Mouse (Mus musculus) intestine, embryonic 14.5 days (tissue): ENCODE measurements around the gene L1td1. TPM values are rescaled to one million over a fixed set of nuclear protein-coding genes. Genes with fewer than 3 reads are reported as not detected.

ENCODE experiments used
- ATAC-seq: fragments of 200-750 bp; cut with Nextera tagmentation; replicated peaks from 2 replicates; pipeline ENCODE4 v1.8.0; 2017; ENCODE audit warnings: low read depth, moderate number of reproducible peaks, moderate TSS enrichment, moderate library complexity; ENCODE audit not compliant: low FRiP score, low TSS enrichment
- DNase-seq: peaks from one replicate; pipeline ENCODE4 v3.0.0-alpha.2; 2018; ENCODE audit warnings: low spot score
- H3K27ac ChIP-seq: fragments of 300-500 bp; sonication (generic); 2 replicates; pipeline ENCODE4 v1.5.1; 2014; ENCODE audit warnings: low read depth, mild to moderate bottlenecking, control low read depth
- H3K27me3 ChIP-seq: fragments of 300-500 bp; sonication (generic); replicated peaks from 2 replicates; pipeline ENCODE4 v1.6.1; 2014; ENCODE audit warnings: low read length, control low read depth; ENCODE audit not compliant: control insufficient read depth, insufficient read depth
- H3K36me3 ChIP-seq: fragments of 300-500 bp; sonication (generic); 2 replicates; pipeline ENCODE4 v1.6.1; 2014; ENCODE audit warnings: low read length, control low read depth; ENCODE audit not compliant: control insufficient read depth, insufficient read depth
- H3K4me1 ChIP-seq: fragments of 300-500 bp; sonication (generic); replicated peaks from 2 replicates; pipeline ENCODE4 v1.6.1; 2014; ENCODE audit warnings: low read length, control low read depth, mixed read lengths; ENCODE audit not compliant: control insufficient read depth, insufficient read depth
- H3K4me2 ChIP-seq: fragments of 300-500 bp; sonication (generic); 2 replicates; pipeline ENCODE4 v1.6.1; 2014; ENCODE audit warnings: low read length
- H3K4me3 ChIP-seq: fragments of 300-500 bp; sonication (generic); 2 replicates; pipeline ENCODE4 v1.5.1; 2014; ENCODE audit warnings: low read depth, low read length, control low read depth, mixed read lengths
- H3K9ac ChIP-seq: fragments of 300-500 bp; sonication (generic); 2 replicates; pipeline ENCODE4 v1.6.1; 2014; ENCODE audit warnings: mild to moderate bottlenecking, low read length
- H3K9me3 ChIP-seq: fragments of 300-500 bp; sonication (generic); 2 replicates; pipeline ENCODE4 v1.6.1; 2016; ENCODE audit warnings: low read length, control low read depth; ENCODE audit not compliant: control insufficient read depth
- WGBS: fragments of 180-500 bp; shearing (Covaris S2); extraction: QIAGEN DNeasy Blood & Tissue Kit; methylation state at CpG from one replicate; pipeline ENCODE4 v1.1.7; 2014; 5-methylcytosine and 5-hydroxymethylcytosine counted together
- polyA plus RNA-seq: library from polyadenylated mRNA; unstranded; fragments of >200 nt; fragmentation: Nextera tagmentation; extraction: Ambion mirVana; gene quantifications from 2 replicates; pipeline ENCODE4 v1.2.1, GENCODE M21; 2014

Gene L1td1
- polyA plus RNA-seq, 1 experiment from 2014 or later: 0.60 TPM

GRCm38 (mm10) chr4:98756141-98756540 is 29.6 kb downstream of the L1td1 start:
- no peaks in the 10 kb centered on the region for H3K27me3 ChIP-seq
- no peak for ATAC-seq
- H3K4me1 ChIP-seq: peaks cover 8% of the 10 kb centered on the region; the same call in 1 of the 2 replicates
- no peak overlapping the region for H3K4me2 ChIP-seq
- H3K27ac ChIP-seq: no peak overlapping the region
- no peak overlapping the region for H3K9ac ChIP-seq
- 73% methylated on average over 11 of the region's 11 CpGs for WGBS
- DNase-seq: no peak
- H3K36me3 ChIP-seq: peaks cover 5% of the 10 kb centered on the region; the same call in 1 of the 2 replicates
- H3K9me3 ChIP-seq: no peaks in the 10 kb centered on the region
- no peak overlapping the region for H3K4me3 ChIP-seq

GRCm38 (mm10) chr4:98758012-98758821 is 31.7 kb downstream of the L1td1 start:
- WGBS: 18% methylated on average over 4 of the region's 4 CpGs
- Histone ChIP-seq H3K27me3 (no peaks in the 10 kb centered on the region), H3K4me2 (no peak overlapping the region), H3K4me1 (peaks cover 8% of the 10 kb centered on the region; the same call in 1 of the 2 replicates), H3K4me3 (no peak overlapping the region), H3K9ac (no peak overlapping the region), H3K27ac (peak overlapping the region; percentile 81), H3K36me3 (peaks cover 8% of the 10 kb centered on the region; the same call in 1 of the 2 replicates), H3K9me3 (no peaks in the 10 kb centered on the region)
- DNase-seq (peak; percentile 74), ATAC-seq (peak; percentile 85)

DNA sequence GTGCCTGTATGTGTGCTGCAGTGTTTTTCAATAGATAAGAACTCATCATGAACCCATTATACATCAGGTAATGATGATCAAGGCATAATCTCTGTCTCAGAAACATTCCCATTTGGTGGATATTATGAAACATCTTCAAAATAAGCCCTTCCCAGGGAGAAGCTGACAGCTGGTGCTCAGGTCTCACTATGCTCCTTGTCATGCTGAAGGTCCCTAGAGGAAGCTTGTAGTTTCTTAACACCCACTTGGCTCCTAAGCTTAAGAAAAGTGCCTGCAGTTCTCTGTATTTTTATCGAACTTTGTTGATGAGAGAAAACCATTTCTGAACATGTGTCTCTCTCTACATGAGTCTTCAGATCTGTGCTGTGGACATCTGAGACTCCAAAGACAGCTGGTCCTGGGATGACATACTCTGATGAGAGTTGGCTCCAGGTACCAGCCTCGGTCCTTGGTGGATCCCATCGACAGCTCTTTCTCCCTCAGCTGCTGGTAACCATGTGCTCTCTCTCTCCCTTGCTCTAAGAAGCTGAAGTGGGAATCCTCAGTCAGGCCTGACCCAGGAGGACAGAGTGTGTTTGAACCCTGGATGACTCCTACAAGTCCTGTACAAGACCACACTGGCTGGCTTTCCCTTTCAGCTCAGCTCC is 32.5 kb downstream of the L1td1 start:
- DNase-seq (no peak), ATAC-seq (no peak)
- 76% methylated on average over 3 of the region's 3 CpGs for WGBS

DNA sequence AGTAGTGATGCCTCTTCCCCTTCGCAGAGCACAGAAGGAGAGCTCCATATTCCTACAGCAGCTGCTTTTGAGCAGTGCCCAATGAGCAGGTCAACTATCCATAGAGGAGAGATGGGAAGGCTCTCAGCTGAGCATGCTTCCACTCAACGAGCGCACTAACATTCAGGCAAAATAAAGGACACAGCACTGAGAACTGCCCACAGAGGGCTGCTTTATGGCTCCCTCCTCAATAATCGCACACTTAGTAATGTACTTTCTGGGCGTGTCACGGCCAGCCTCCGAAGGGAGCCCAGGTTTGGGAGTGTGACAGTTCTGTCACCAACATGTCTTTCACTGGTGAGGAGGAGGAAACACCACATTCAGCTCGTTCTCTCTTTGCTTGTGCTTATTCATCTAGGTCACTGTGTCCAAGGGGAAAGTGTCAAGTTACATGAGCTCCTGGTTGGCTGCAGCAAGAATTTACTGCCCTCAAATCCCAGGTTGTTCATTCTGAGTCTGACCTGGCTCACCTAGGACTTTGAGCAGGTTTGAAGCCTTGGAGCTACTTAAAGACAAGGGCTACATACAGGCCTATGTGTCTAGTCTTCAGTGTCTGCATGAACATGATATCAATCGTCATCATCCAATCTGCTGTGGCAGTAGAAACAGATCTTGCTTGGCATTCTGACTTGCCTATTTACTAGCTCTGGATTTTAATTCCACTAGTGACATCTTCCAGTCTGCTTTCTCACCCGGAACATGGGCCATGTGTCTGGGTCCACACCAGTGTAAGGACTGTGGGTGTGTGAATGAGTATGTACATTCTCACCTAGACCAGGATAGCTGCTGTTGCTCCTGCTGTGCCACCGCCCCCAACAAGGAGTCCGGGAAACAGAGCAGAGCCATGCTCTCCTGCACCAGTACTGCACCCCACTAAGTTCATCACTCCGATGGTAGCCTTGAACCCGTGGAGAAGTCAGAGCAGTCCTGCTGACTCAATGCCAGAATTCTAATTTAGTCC is 40.9 kb downstream of the L1td1 start:
- Histone ChIP-seq H3K27me3 (no peaks in the 10 kb centered on the region), H3K27ac (no peak overlapping the region), H3K4me1 (0 out of 2 replicates have a peak, but pooled peaks cover 3% of the 10 kb centered on the region), H3K4me2 (no peak overlapping the region), H3K4me3 (no peak overlapping the region), H3K9ac (no peak overlapping the region), H3K9me3 (peaks cover 4% of the 10 kb centered on the region; the same call in 1 of the 2 replicates), H3K36me3 (peaks cover 5% of the 10 kb centered on the region)
- DNase-seq (no peak), ATAC-seq (0 out of 2 replicates have a peak, but pooled peaks have one; percentile 40)
- 60% methylated on average over 14 of the region's 14 CpGs for WGBS

More for the DNA sequence above, 32.5 kb downstream of the L1td1 start:
- Histone ChIP-seq H3K27ac (peak overlapping the region; percentile 81), H3K4me1 (peaks cover 8% of the 10 kb centered on the region; the same call in 1 of the 2 replicates), H3K9ac (no peak overlapping the region), H3K4me3 (no peak overlapping the region), H3K4me2 (no peak overlapping the region), H3K9me3 (no peaks in the 10 kb centered on the region), H3K36me3 (peaks cover 8% of the 10 kb centered on the region; the same call in 1 of the 2 replicates), H3K27me3 (no peaks in the 10 kb centered on the region)

DNA sequence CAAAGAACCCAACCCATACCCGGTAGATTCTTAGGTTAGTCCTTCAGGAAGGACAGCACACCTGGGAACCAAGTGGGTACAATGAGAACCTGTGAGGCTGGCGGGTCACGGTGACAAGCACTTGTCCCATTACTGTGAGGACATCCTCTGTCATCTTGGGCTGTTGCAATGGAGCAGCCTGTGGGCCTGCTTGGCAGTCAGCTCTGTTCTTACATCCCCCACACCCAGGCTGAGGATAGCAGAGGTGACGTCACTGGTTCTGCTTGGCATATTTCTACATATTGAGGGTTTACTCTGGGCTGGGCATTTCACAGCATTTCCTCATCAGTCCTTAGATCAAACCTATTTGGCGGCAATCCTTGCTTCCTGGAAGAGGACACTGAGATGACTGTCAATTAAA is 47.3 kb downstream of the L1td1 start:
- Histone ChIP-seq H3K9me3 (no peaks in the 10 kb centered on the region), H3K27me3 (no peaks in the 10 kb centered on the region), H3K36me3 (peaks cover 5% of the 10 kb centered on the region; the same call in 1 of the 2 replicates), H3K27ac (no peak overlapping the region), H3K9ac (no peak overlapping the region), H3K4me3 (no peak overlapping the region), H3K4me1 (peaks cover 3% of the 10 kb centered on the region; the same call in 1 of the 2 replicates), H3K4me2 (no peak overlapping the region)
- WGBS: 92% methylated on average over 5 of the region's 5 CpGs
- ATAC-seq: no peak
- no peak for DNase-seq

GRCm38 (mm10) chr4:98776721-98777427 is 50.3 kb downstream of the L1td1 start:
- Histone ChIP-seq H3K9me3 (no peaks in the 10 kb centered on the region), H3K4me2 (no peak overlapping the region), H3K27ac (no peak overlapping the region), H3K4me1 (peaks cover 3% of the 10 kb centered on the region; the same call in 1 of the 2 replicates), H3K4me3 (no peak overlapping the region), H3K9ac (no peak overlapping the region), H3K27me3 (no peaks in the 10 kb centered on the region), H3K36me3 (no peaks in the 10 kb centered on the region)
- 91% methylated on average over 10 of the region's 10 CpGs for WGBS
- ATAC-seq (no peak), DNase-seq (no peak)

- DNase-seq: no peak
- Histone ChIP-seq H3K27me3 (no peaks in the 10 kb centered on the region), H3K9ac (no peak overlapping the region), H3K4me2 (no peak overlapping the region), H3K36me3 (no peaks in the 10 kb centered on the region), H3K4me3 (no peak overlapping the region), H3K9me3 (no peaks in the 10 kb centered on the region), H3K27ac (no peak overlapping the region), H3K4me1 (peaks cover 3% of the 10 kb centered on the region; the same call in 1 of the 2 replicates)
- WGBS: 81% methylated on average over 6 of the region's 6 CpGs
- ATAC-seq: no peak
Observed at GRCm38 (mm10) chr4:98777464-98777863, 50.9 kb downstream of the L1td1 start.
